8 mouse cellular contexts compared by ENCODE assay signal in genomic region chr10:79853860-79854795, GRCm38 (mm10). TPM values are rescaled to one million over a fixed set of nuclear protein-coding genes. Genes with fewer than 3 reads are reported as not detected.
DNase-seq lines count a peak whose midpoint lies in the region; ATAC-seq lines count a peak whose summit lies in the region.

Gene Ptbp1 (plus strand): TSS chr10:79854427.

- peak within 1 kb of the TSS; percentile 100 for H3K27ac ChIP-seq in intestine, embryonic 14.5 days (ENCODE audit: low read depth)

- peaks cover 22% of the 10 kb centered on the region for H3K36me3 ChIP-seq in intestine, embryonic 14.5 days (ENCODE audit: control insufficient read depth, insufficient read depth, low read length)

- ATAC-seq in intestine, embryonic 14.5 days (replicated peaks; ENCODE audit: low FRiP score, low TSS enrichment, low read depth): peak; percentile 87

- peaks cover 46% of the 10 kb centered on the region for H3K4me1 ChIP-seq in intestine, embryonic 14.5 days (replicated peaks; ENCODE audit: control insufficient read depth, insufficient read depth, low read length)

- H3K4me3 ChIP-seq in intestine, embryonic 14.5 days (ENCODE audit: low read depth, low read length): peak within 1 kb of the TSS; percentile 98

- intact Hi-C loops in left cerebral cortex, postnatal 14 days (cut with DNase I): no loop called here

- under 1% methylated on average over 62 of the region's 75 CpGs for WGBS in intestine, embryonic 14.5 days

- H3K9ac ChIP-seq in intestine, embryonic 14.5 days (ENCODE audit: low read length): peak within 1 kb of the TSS; percentile 100

- no peaks in the 10 kb centered on the region for H3K9me3 ChIP-seq in intestine, embryonic 14.5 days (ENCODE audit: control insufficient read depth, low read length)

- peak within 1 kb of the TSS; percentile 98 for H3K4me2 ChIP-seq in intestine, embryonic 14.5 days (ENCODE audit: low read length)

- H3K27me3 ChIP-seq in intestine, embryonic 14.5 days (replicated peaks; ENCODE audit: control insufficient read depth, insufficient read depth, low read length): no peaks in the 10 kb centered on the region

- DNase-seq in adrenal gland, adult 18-20 months (ENCODE audit: low spot score in 2 of 2): peak; percentile 97
- DNase-seq in embryo, embryonic 11 days: peak; percentile 100
- peak; percentile 100 for DNase-seq in gastrocnemius, postnatal 25 days
- DNase-seq in intestine, embryonic 14.5 days (ENCODE audit: low spot score): peak; percentile 98
- peak; percentile 99 to 100 for DNase-seq in left cerebral cortex, postnatal 14 days (ENCODE audit: low spot score in 2 of 2)
- DNase-seq in mesoderm, embryonic 11.5 days (ENCODE audit: low read depth, low spot score): peak; percentile 100
- peak; percentile 100 for DNase-seq in right cerebral cortex, postnatal 36 days (ENCODE audit: low spot score in 2 of 2)
- peak; percentile 100 for DNase-seq in yolk sac, embryonic 10.5 days (ENCODE audit: low spot score)

RNA-seq across cellular contexts. Expression of gene Ptbp1, which starts in this region (rescaled TPM):
- total RNA-seq in adrenal gland, adult 18-20 months (2021): 100 to 1,000 TPM; 301 to 357 TPM
- 10 to 100 TPM; 26.8 to 27.1 TPM for total RNA-seq in gastrocnemius, postnatal 25 days (2021)
- polyA plus RNA-seq in intestine, embryonic 14.5 days (2014; fragmentation: Nextera tagmentation; extraction: Ambion mirVana): 286 and 291 TPM in 2 replicates
- total RNA-seq in left cerebral cortex, postnatal 14 days (2021): 10 to 100 TPM; 52.1 to 61.1 TPM

Comparison
In these comparisons a context has a peak if more than half of its experiments do, and no peak if none do; other contexts are left out.
1. Peak in every context shown above with its lines: DNase-seq, ATAC-seq, H3K4me3 ChIP-seq and H3K27ac ChIP-seq.
2. RNA of gene Ptbp1 (total RNA-seq): 301 to 357 TPM in adrenal gland, adult 18-20 months; 52.1 to 61.1 TPM in left cerebral cortex, postnatal 14 days and 26.8 to 27.1 TPM in gastrocnemius, postnatal 25 days; every median in the first group is over 4 times any median in the second.